Mouse (Mus musculus): ENCODE data around the gene Hdhd5. TPM values are rescaled to one million over a fixed set of nuclear protein-coding genes. Genes with fewer than 3 reads are reported as not detected.
A peak's percentile ranks its signal among the peaks of the same experiment; 100 is the strongest.

Gene Hdhd5
- polyA plus RNA-seq, 1 experiment from 2014 or later = 17.0 TPM

GRCm38 (mm10) chr6:120485038-120485437, 46.1 kb downstream of the Hdhd5 start:
- H3K27ac ChIP-seq (ENCODE audit: low read length) = no peak overlapping the region
- no peaks in the 10 kb centered on the region for H3K27me3 ChIP-seq (ENCODE audit: control insufficient read depth, insufficient read depth, low read length)
- H3K4me3 ChIP-seq (ENCODE audit: low read depth, low read length) = no peak overlapping the region
- no peak overlapping the region for H3K4me2 ChIP-seq (replicated peaks; ENCODE audit: low read depth, low read length)
- H3K9me3 ChIP-seq (ENCODE audit: control insufficient read depth, low read depth, low read length) = no peaks in the 10 kb centered on the region
- ATAC-seq (ENCODE audit: insufficient number of reproducible peaks, insufficient read depth, low FRiP score, low read depth) = no peak
- H3K36me3 ChIP-seq (ENCODE audit: control insufficient read depth, insufficient read depth, low read length) = no peaks in the 10 kb centered on the region
- H3K9ac ChIP-seq (replicated peaks; ENCODE audit: low read depth, low read length) = no peak overlapping the region
- H3K4me1 ChIP-seq (ENCODE audit: control insufficient read depth, insufficient read depth, low read length) = no peaks in the 10 kb centered on the region
- WGBS = 56% methylated on average over 3 of the region's 3 CpGs

- H3K36me3 ChIP-seq (ENCODE audit: control insufficient read depth, insufficient read depth, low read length) = no peaks in the 10 kb centered on the region
- WGBS = 30% methylated on average over 8 of the region's 8 CpGs
Measured at GRCm38 (mm10) chr6:120483211-120483626, 47.9 kb downstream of the Hdhd5 start.

GRCm38 (mm10) chr6:120482756-120483155, 48.4 kb downstream of the Hdhd5 start:
- Histone ChIP-seq H3K4me3 (ENCODE audit: low read depth, low read length) (no peak overlapping the region), H3K27me3 (ENCODE audit: control insufficient read depth, insufficient read depth, low read length) (no peaks in the 10 kb centered on the region), H3K9me3 (ENCODE audit: control insufficient read depth, low read depth, low read length) (no peaks in the 10 kb centered on the region), H3K4me2 (replicated peaks; ENCODE audit: low read depth, low read length) (no peak overlapping the region), H3K27ac (ENCODE audit: low read length) (no peak overlapping the region), H3K36me3 (ENCODE audit: control insufficient read depth, insufficient read depth, low read length) (no peaks in the 10 kb centered on the region), H3K4me1 (ENCODE audit: control insufficient read depth, insufficient read depth, low read length) (no peaks in the 10 kb centered on the region), H3K9ac (replicated peaks; ENCODE audit: low read depth, low read length) (no peak overlapping the region)
- WGBS = 40% methylated on average over 6 of the region's 6 CpGs
- ATAC-seq (ENCODE audit: insufficient number of reproducible peaks, insufficient read depth, low FRiP score, low read depth) = no peak

More at GRCm38 (mm10) chr6:120483211-120483626, 47.9 kb downstream of the Hdhd5 start:
- peak; percentile 34; the same call in 1 of the 2 replicates for ATAC-seq (ENCODE audit: insufficient number of reproducible peaks, insufficient read depth, low FRiP score, low read depth)
- Histone ChIP-seq H3K27me3 (ENCODE audit: control insufficient read depth, insufficient read depth, low read length) (no peaks in the 10 kb centered on the region), H3K27ac (ENCODE audit: low read length) (no peak overlapping the region), H3K4me3 (ENCODE audit: low read depth, low read length) (no peak overlapping the region), H3K4me2 (replicated peaks; ENCODE audit: low read depth, low read length) (no peak overlapping the region), H3K4me1 (ENCODE audit: control insufficient read depth, insufficient read depth, low read length) (no peaks in the 10 kb centered on the region), H3K9me3 (ENCODE audit: control insufficient read depth, low read depth, low read length) (no peaks in the 10 kb centered on the region), H3K9ac (replicated peaks; ENCODE audit: low read depth, low read length) (no peak overlapping the region)

- WGBS = 90% methylated on average over 14 of the region's 14 CpGs
- Histone ChIP-seq H3K9me3 (ENCODE audit: control insufficient read depth, low read depth, low read length) (no peaks in the 10 kb centered on the region), H3K4me3 (ENCODE audit: low read depth, low read length) (no peak overlapping the region), H3K27me3 (ENCODE audit: control insufficient read depth, insufficient read depth, low read length) (no peaks in the 10 kb centered on the region), H3K27ac (ENCODE audit: low read length) (no peak overlapping the region), H3K36me3 (ENCODE audit: control insufficient read depth, insufficient read depth, low read length) (no peaks in the 10 kb centered on the region), H3K9ac (replicated peaks; ENCODE audit: low read depth, low read length) (no peak overlapping the region), H3K4me2 (replicated peaks; ENCODE audit: low read depth, low read length) (no peak overlapping the region), H3K4me1 (ENCODE audit: control insufficient read depth, insufficient read depth, low read length) (no peaks in the 10 kb centered on the region)
- ATAC-seq (ENCODE audit: insufficient number of reproducible peaks, insufficient read depth, low FRiP score, low read depth) = no peak
Measured at GRCm38 (mm10) chr6:120482021-120482420, 49.1 kb downstream of the Hdhd5 start.

- no peak overlapping the region for H3K9ac ChIP-seq (replicated peaks; ENCODE audit: low read depth, low read length)
- no peaks in the 10 kb centered on the region for H3K9me3 ChIP-seq (ENCODE audit: control insufficient read depth, low read depth, low read length)
- H3K36me3 ChIP-seq (ENCODE audit: control insufficient read depth, insufficient read depth, low read length) = no peaks in the 10 kb centered on the region
- H3K27me3 ChIP-seq (ENCODE audit: control insufficient read depth, insufficient read depth, low read length) = no peaks in the 10 kb centered on the region
- no peak overlapping the region for H3K4me3 ChIP-seq (ENCODE audit: low read depth, low read length)
- WGBS = 92% methylated on average over 6 of the region's 6 CpGs
- ATAC-seq (ENCODE audit: insufficient number of reproducible peaks, insufficient read depth, low FRiP score, low read depth) = no peak
- H3K4me1 ChIP-seq (ENCODE audit: control insufficient read depth, insufficient read depth, low read length) = no peaks in the 10 kb centered on the region
- no peak overlapping the region for H3K4me2 ChIP-seq (replicated peaks; ENCODE audit: low read depth, low read length)
- H3K27ac ChIP-seq (ENCODE audit: low read length) = no peak overlapping the region
Measured at GRCm38 (mm10) chr6:120481538-120481937, 49.6 kb downstream of the Hdhd5 start.

- Histone ChIP-seq H3K9ac (replicated peaks; ENCODE audit: low read depth, low read length) (no peak overlapping the region), H3K27me3 (ENCODE audit: control insufficient read depth, insufficient read depth, low read length) (no peaks in the 10 kb centered on the region), H3K4me2 (replicated peaks; ENCODE audit: low read depth, low read length) (no peak overlapping the region), H3K4me3 (ENCODE audit: low read depth, low read length) (no peak overlapping the region), H3K9me3 (ENCODE audit: control insufficient read depth, low read depth, low read length) (no peaks in the 10 kb centered on the region), H3K36me3 (ENCODE audit: control insufficient read depth, insufficient read depth, low read length) (no peaks in the 10 kb centered on the region), H3K4me1 (ENCODE audit: control insufficient read depth, insufficient read depth, low read length) (no peaks in the 10 kb centered on the region), H3K27ac (ENCODE audit: low read length) (no peak overlapping the region)
- WGBS = 90% methylated on average over 5 of the region's 5 CpGs
- ATAC-seq (ENCODE audit: insufficient number of reproducible peaks, insufficient read depth, low FRiP score, low read depth) = no peak
Measured at GRCm38 (mm10) chr6:120480361-120480760, 50.8 kb downstream of the Hdhd5 start.

- Histone ChIP-seq H3K27me3 (ENCODE audit: control insufficient read depth, insufficient read depth, low read length) (no peaks in the 10 kb centered on the region), H3K4me2 (replicated peaks; ENCODE audit: low read depth, low read length) (no peak overlapping the region), H3K36me3 (ENCODE audit: control insufficient read depth, insufficient read depth, low read length) (no peaks in the 10 kb centered on the region), H3K9me3 (ENCODE audit: control insufficient read depth, low read depth, low read length) (no peaks in the 10 kb centered on the region), H3K27ac (ENCODE audit: low read length) (no peak overlapping the region), H3K4me3 (ENCODE audit: low read depth, low read length) (no peak overlapping the region), H3K9ac (replicated peaks; ENCODE audit: low read depth, low read length) (no peak overlapping the region), H3K4me1 (ENCODE audit: control insufficient read depth, insufficient read depth, low read length) (no peaks in the 10 kb centered on the region)
- ATAC-seq (ENCODE audit: insufficient number of reproducible peaks, insufficient read depth, low FRiP score, low read depth) = no peak
- WGBS = 69% methylated on average over 2 of the region's 2 CpGs
Measured at GRCm38 (mm10) chr6:120479302-120479701, 51.8 kb downstream of the Hdhd5 start.

GRCm38 (mm10) chr6:120475288-120475687, 55.8 kb downstream of the Hdhd5 start:
- WGBS = 61% methylated on average over 8 of the region's 8 CpGs
- Histone ChIP-seq H3K4me2 (replicated peaks; ENCODE audit: low read depth, low read length) (no peak overlapping the region), H3K4me1 (ENCODE audit: control insufficient read depth, insufficient read depth, low read length) (no peaks in the 10 kb centered on the region), H3K36me3 (ENCODE audit: control insufficient read depth, insufficient read depth, low read length) (no peaks in the 10 kb centered on the region), H3K27me3 (ENCODE audit: control insufficient read depth, insufficient read depth, low read length) (no peaks in the 10 kb centered on the region), H3K4me3 (ENCODE audit: low read depth, low read length) (no peak overlapping the region), H3K9me3 (ENCODE audit: control insufficient read depth, low read depth, low read length) (no peaks in the 10 kb centered on the region), H3K9ac (replicated peaks; ENCODE audit: low read depth, low read length) (no peak overlapping the region), H3K27ac (ENCODE audit: low read length) (no peak overlapping the region)
- peak; percentile 50; the same call in 1 of the 2 replicates for ATAC-seq (ENCODE audit: insufficient number of reproducible peaks, insufficient read depth, low FRiP score, low read depth)

GRCm38 (mm10) chr6:120473427-120473826, 57.7 kb downstream of the Hdhd5 start:
- H3K9ac ChIP-seq (replicated peaks; ENCODE audit: low read depth, low read length) = no peak overlapping the region
- no peaks in the 10 kb centered on the region for H3K9me3 ChIP-seq (ENCODE audit: control insufficient read depth, low read depth, low read length)
- no peaks in the 10 kb centered on the region for H3K4me1 ChIP-seq (ENCODE audit: control insufficient read depth, insufficient read depth, low read length)
- H3K4me2 ChIP-seq (replicated peaks; ENCODE audit: low read depth, low read length) = no peak overlapping the region
- WGBS = 56% methylated on average over 5 of the region's 5 CpGs
- H3K36me3 ChIP-seq (ENCODE audit: control insufficient read depth, insufficient read depth, low read length) = no peaks in the 10 kb centered on the region
- peak; percentile 11; the same call in 1 of the 2 replicates for ATAC-seq (ENCODE audit: insufficient number of reproducible peaks, insufficient read depth, low FRiP score, low read depth)
- no peak overlapping the region for H3K27ac ChIP-seq (ENCODE audit: low read length)
- no peaks in the 10 kb centered on the region for H3K27me3 ChIP-seq (ENCODE audit: control insufficient read depth, insufficient read depth, low read length)
- no peak overlapping the region for H3K4me3 ChIP-seq (ENCODE audit: low read depth, low read length)

Measured in stomach, embryonic 14.5 days (tissue).